Mouse (Mus musculus) spleen, adult 2 months (tissue): Measurements from ENCODE around the gene Adi1.

Experiments
- CTCF ChIP-seq: fragments of 200-500 bp; IDR thresholded peaks from 2 replicates; pipeline ENCODE4 v1.5.1; 2011; ENCODE audit warnings: mild to moderate bottlenecking, inconsistent platforms; ENCODE audit not compliant: insufficient read depth, insufficient read length, insufficient replicate concordance; ENCODE audit errors: extremely low read depth
- POLR2A ChIP-seq: fragments of 200-500 bp; IDR thresholded peaks from 2 replicates; pipeline ENCODE4 v1.6.1; 2011; ENCODE audit warnings: low read depth, low read length, inconsistent platforms

GRCm38 (mm10) chr12:28628436-28628835 is 46.6 kb upstream of the Adi1 start:
- TF ChIP-seq CTCF, result no peak
- no peak for TF ChIP-seq POLR2A
